Mouse (Mus musculus) liver, adult 2 months (tissue): Measurements from ENCODE around the gene Rnf20.

Source experiments
- CTCF ChIP-seq: fragments of 200-500 bp; IDR thresholded peaks from 2 replicates; pipeline ENCODE4 v1.5.1; 2011; ENCODE audit warnings: low read depth, low read length, control low read depth
- POLR2A ChIP-seq: fragments of 200-500 bp; IDR thresholded peaks from 2 replicates; pipeline ENCODE4 v1.6.1; 2011; ENCODE audit warnings: low read length, control low read depth; ENCODE audit not compliant: insufficient read depth; ENCODE audit errors: extremely low read depth

GRCm38 (mm10) chr4:49604616-49605015 lies 27.2 kb upstream of the Rnf20 start:
- no peak for TF ChIP-seq CTCF
- TF ChIP-seq POLR2A, result no peak
